Mouse (Mus musculus): ENCODE data around the gene Marf1. TPM values are rescaled to one million over a fixed set of nuclear protein-coding genes. Genes with fewer than 3 reads are reported as not detected.

Marf1 gene
- total and polyA plus RNA-seq, 3 experiments, result 19.9 to 28.1 (median 26.7) TPM

DNA sequence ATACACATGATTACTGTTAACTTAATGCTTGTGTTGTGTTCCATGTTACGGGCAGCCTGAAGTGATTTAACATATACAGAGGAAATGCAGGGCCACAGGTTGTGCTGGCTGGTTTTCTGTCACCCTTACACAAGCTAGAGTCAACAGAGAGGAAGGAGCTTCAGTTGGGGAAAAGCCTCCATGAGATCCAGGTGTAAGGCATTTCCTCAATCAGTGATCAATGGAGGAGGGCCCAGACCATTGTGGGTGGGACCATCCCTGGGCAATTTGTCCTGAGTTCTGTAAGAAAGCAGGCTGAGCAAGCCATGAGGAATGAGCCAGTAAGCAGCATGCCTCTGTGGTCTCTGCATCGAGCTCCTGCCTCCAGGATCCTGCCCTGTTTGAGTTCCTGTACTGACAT, 71.4 kb downstream of the Marf1 start:
- in situ Hi-C loops (cut with MboI; ENCODE audit: low pct_ligation_motif_present, low pct_unique_long_range_greater_than_20kb, low sequenced_read_pairs) (no loop called here), dilution Hi-C loops (cut with MboI; ENCODE audit: extremely low pct_ligation_motif_present, extremely low pct_unique_long_range_greater_than_20kb, low sequenced_read_pairs) (no loop called here)

DNA sequence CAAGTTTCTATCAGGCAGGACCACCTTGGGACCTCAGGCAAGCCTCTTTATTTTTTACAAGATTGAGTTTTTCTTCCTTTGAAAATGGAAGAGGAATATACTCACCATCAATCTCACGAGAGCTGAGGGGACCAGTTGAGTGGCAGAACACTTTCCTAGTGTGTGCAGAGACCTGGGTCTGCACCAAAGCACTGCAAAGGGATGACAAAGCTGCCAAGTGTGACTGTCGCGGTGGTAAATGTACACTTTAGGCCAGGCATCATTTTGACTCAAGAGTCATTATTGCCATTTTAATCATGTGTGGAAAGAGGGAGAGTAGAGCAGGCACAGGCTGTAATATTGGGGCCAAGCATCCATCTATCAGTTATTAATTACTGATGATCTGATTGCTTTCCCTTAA, 73.9 kb downstream of the Marf1 start:
- dilution Hi-C loops (cut with MboI; ENCODE audit: extremely low pct_ligation_motif_present, extremely low pct_unique_long_range_greater_than_20kb, low sequenced_read_pairs) (no loop called here), in situ Hi-C loops (cut with MboI; ENCODE audit: low pct_ligation_motif_present, low pct_unique_long_range_greater_than_20kb, low sequenced_read_pairs) (no loop called here)
- TF ChIP-seq MXI1 (IDR thresholded peaks at IDR 0.05; ENCODE audit: low read depth, low read length) (no peak), HCFC1 (IDR thresholded peaks at IDR 0.05; ENCODE audit: low read depth, low read length) (no peak), E2F4 (IDR thresholded peaks at IDR 0.05; ENCODE audit: insufficient replicate concordance, low read depth, low read length) (no peak), POLR2A (IDR thresholded peaks at IDR 0.05; ENCODE audit: low read depth, low read length) (no peak), PAX5 (IDR thresholded peaks at IDR 0.05; ENCODE audit: low read length) (no peak), TCF12 (IDR thresholded peaks at IDR 0.05; ENCODE audit: low read depth, low read length) (no peak), RCOR1 (conservative IDR thresholded peaks at IDR 0.05; ENCODE audit: low read depth, low read length) (no peak), ZMIZ1 (IDR thresholded peaks at IDR 0.05; ENCODE audit: low read depth, low read length) (no peak), GABPA (IDR thresholded peaks at IDR 0.05; ENCODE audit: insufficient replicate concordance, low read depth, low read length) (no peak), EP300 (IDR thresholded peaks at IDR 0.05; ENCODE audit: low read length) (no peak), KAT2A (IDR thresholded peaks at IDR 0.05; ENCODE audit: insufficient replicate concordance, low read length) (no peak), ELF1 (IDR thresholded peaks at IDR 0.05; ENCODE audit: low read depth, low read length) (no peak), MAX (IDR thresholded peaks at IDR 0.05; ENCODE audit: low read length) (no peak)
- no peak overlapping the region for H3K27ac ChIP-seq (ENCODE audit: insufficient read depth, low read depth)
- H3K27me3 ChIP-seq (replicated peaks), result no peaks in the 10 kb centered on the region
- H3K9me3 ChIP-seq (replicated peaks; ENCODE audit: low read length), result no peaks in the 10 kb centered on the region
- H3K4me2 ChIP-seq (ENCODE audit: insufficient read depth, low read depth, poor library complexity, severe bottlenecking), result no peak overlapping the region
- no peak overlapping the region for H3K9ac ChIP-seq (ENCODE audit: insufficient read depth, low read depth)
- H3K4me1 ChIP-seq (ENCODE audit: control insufficient read depth in 1 of 2, insufficient read depth in 2 of 2), result peaks cover 0 to 11% of the 10 kb centered on the region in 2 experiments; a peak in 3 of 4 replicates
- no peaks in the 10 kb centered on the region for H3K79me2 ChIP-seq (replicated peaks; ENCODE audit: control insufficient read depth, extremely low read depth, insufficient read depth, poor library complexity, severe bottlenecking)
- H3K4me3 ChIP-seq (replicated peaks in 1 of 3; ENCODE audit: low read depth in 2 of 3, low read length in 2 of 3, poor library complexity in 1 of 3), result no peak overlapping the region
- no peak for DNase-seq (ENCODE audit: extremely low read depth)
- H3K36me3 ChIP-seq (replicated peaks in 1 of 2; ENCODE audit: control insufficient read depth in 1 of 2, insufficient read depth in 1 of 2, low read length in 1 of 2), result no peaks in the 10 kb centered on the region

More for the DNA sequence above, 71.4 kb downstream of the Marf1 start:
- Histone ChIP-seq H3K4me3 (replicated peaks in 1 of 3; ENCODE audit: low read depth in 2 of 3, low read length in 2 of 3, poor library complexity in 1 of 3) (no peak overlapping the region), H3K27ac (ENCODE audit: insufficient read depth, low read depth) (no peak overlapping the region), H3K9me3 (replicated peaks; ENCODE audit: low read length) (no peaks in the 10 kb centered on the region), H3K27me3 (replicated peaks) (no peaks in the 10 kb centered on the region), H3K4me2 (ENCODE audit: insufficient read depth, low read depth, poor library complexity, severe bottlenecking) (no peak overlapping the region), H3K4me1 (ENCODE audit: control insufficient read depth in 1 of 2, insufficient read depth in 2 of 2) (peaks cover 0 to 11% of the 10 kb centered on the region in 2 experiments; a peak in 3 of 4 replicates), H3K36me3 (replicated peaks in 1 of 2; ENCODE audit: control insufficient read depth in 1 of 2, insufficient read depth in 1 of 2, low read length in 1 of 2) (no peaks in the 10 kb centered on the region), H3K79me2 (replicated peaks; ENCODE audit: control insufficient read depth, extremely low read depth, insufficient read depth, poor library complexity, severe bottlenecking) (no peaks in the 10 kb centered on the region), H3K9ac (ENCODE audit: insufficient read depth, low read depth) (no peak overlapping the region)
- no peak for DNase-seq (ENCODE audit: extremely low read depth)
- TF ChIP-seq MXI1 (IDR thresholded peaks at IDR 0.05; ENCODE audit: low read depth, low read length) (no peak), TBP (conservative IDR thresholded peaks at IDR 0.05; ENCODE audit: low read depth, low read length) (no peak), TCF12 (IDR thresholded peaks at IDR 0.05; ENCODE audit: low read depth, low read length) (no peak), POLR2AphosphoS2 (IDR thresholded peaks at IDR 0.05; ENCODE audit: low read depth, low read length) (no peak), MYC (IDR thresholded peaks at IDR 0.05; ENCODE audit: low read depth, low read length) (no peak), ZC3H11A (IDR thresholded peaks at IDR 0.05; ENCODE audit: low read depth, low read length) (no peak), NRF1 (IDR thresholded peaks at IDR 0.05; ENCODE audit: low read depth, low read length) (no peak), SMC3 (IDR thresholded peaks at IDR 0.05; ENCODE audit: low read depth, low read length) (no peak), MAX (IDR thresholded peaks at IDR 0.05; ENCODE audit: low read length) (no peak), CHD2 (IDR thresholded peaks at IDR 0.05; ENCODE audit: low read length) (no peak), PAX5 (IDR thresholded peaks at IDR 0.05; ENCODE audit: low read length) (no peak), USF2 (conservative IDR thresholded peaks at IDR 0.05; ENCODE audit: low read depth, low read length) (no peak)
